Mouse (Mus musculus) layer of hippocampus, adult 11-12 months (tissue): ENCODE results near the gene Slco4a1.

Experiments
- DNase-seq: peaks from one replicate; pipeline ENCODE4 v3.0.0; 2022; ENCODE audit warnings: low spot score

Slco4a1 gene

GRCm38 (mm10) chr2:180444957-180445785 lies 10.9 kb upstream of the Slco4a1 start:
- DNase-seq = no peak

- no peak for DNase-seq
Observed at GRCm38 (mm10) chr2:180445962-180446361, 10.1 kb upstream of the Slco4a1 start.

DNA sequence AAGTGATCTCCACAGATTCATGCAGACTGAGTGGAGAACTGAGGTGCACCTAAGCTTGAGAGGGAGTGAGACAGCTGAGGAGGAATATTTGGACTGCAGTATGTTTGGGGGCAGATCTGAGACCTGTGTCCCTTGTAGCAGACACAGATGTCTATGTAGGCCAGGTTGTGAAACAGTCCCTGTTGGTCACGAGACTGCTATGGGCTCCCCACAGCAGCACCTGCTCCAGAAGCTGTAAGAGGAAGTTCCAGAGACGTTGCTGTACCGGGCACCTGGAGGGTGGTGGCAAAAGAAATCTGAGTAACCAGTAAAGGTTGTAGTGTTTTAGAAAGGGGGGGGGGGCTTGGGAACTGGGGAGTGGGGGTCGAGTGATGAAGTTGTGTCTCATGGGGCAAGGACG lies 7.0 kb upstream of the Slco4a1 start:
- no peak for DNase-seq

- no peak for DNase-seq
Observed at GRCm38 (mm10) chr2:180450529-180450928, 5.5 kb upstream of the Slco4a1 start.

DNA sequence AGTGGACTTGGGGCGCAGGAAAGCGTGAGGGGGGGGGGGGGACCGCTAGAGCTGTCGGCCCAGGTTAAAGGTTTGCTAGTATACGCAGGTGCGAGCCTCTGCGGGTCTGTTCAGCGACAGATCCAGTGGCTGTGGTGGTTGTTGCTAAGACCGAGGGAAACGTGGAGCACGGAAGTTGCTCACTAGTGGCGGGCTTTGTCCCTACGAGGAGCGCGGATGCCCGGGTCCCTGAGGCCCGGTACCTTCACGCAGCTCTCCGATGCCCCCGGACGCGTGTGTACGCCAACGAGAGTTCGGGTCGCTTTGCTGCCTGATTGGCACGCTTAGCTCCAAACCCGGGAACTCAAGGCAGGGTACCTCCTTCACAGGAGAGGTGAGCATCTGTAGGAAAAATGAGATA lies 660 bp downstream of the Slco4a1 start:
- no peak for DNase-seq

GRCm38 (mm10) chr2:180457680-180458079 lies 1.6 kb downstream of the Slco4a1 start:
- DNase-seq = no peak

DNA sequence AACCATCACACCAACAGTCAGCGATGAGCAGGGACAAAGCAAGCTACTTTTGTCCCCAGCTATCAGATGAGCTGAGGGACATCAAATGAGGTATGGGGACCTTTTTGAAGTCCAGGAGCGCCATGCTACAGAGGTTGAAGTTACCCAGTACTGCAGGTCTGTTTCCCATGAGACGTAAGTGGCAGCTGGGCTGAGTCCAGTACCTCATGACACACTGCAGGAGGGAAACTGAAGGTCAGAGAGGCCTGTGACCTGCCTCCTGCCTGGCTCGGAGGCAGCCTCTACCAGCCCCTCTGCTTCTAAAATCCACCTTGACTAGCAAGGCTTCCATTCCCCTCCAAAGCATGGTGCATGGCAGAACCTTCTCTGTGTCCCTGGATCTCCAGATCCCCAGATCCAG lies 3.4 kb downstream of the Slco4a1 start:
- no peak for DNase-seq

DNA sequence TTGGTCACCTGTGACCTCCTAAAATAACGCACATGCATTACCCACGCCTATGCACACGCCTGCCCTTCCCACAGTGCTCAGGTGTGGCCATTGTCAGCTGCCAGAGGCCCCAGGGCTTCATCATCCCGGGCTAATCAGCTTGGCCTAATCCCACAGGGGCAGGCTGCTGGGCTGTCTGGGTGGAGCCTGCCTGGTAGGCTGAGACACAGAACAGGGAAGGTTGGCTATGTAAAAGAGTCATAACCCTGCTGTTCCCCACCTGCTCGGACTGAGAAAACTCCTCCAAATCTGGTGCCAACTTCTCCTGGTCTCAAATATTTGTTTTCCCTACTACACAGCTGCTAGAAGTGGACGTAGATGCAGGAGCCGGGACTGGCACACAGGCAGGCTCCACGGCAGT lies 4.8 kb downstream of the Slco4a1 start:
- DNase-seq = no peak

DNA sequence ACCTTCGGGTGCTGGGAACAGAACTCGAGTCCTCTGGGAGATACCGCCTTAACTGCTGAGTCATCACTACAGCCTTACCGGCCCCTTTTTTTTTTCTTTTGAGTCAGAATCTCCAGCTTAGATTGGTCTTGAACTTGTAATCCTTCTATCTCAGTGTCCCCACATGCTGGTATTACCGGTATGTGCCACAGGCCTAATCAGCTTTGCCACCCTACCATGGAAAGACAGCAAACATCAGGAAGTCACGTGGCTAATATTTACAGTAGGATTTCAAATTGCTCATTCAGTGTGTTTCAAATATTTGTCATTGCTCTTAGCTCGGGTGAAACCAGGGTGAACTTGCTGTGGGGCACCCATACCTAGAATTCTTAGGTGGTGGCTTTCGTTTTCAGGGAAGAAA lies 6.5 kb downstream of the Slco4a1 start:
- DNase-seq = no peak

- no peak for DNase-seq
Observed at GRCm38 (mm10) chr2:180466505-180466904, 10.5 kb downstream of the Slco4a1 start.

GRCm38 (mm10) chr2:180468871-180469270 lies 12.8 kb downstream of the Slco4a1 start:
- no peak for DNase-seq

DNA sequence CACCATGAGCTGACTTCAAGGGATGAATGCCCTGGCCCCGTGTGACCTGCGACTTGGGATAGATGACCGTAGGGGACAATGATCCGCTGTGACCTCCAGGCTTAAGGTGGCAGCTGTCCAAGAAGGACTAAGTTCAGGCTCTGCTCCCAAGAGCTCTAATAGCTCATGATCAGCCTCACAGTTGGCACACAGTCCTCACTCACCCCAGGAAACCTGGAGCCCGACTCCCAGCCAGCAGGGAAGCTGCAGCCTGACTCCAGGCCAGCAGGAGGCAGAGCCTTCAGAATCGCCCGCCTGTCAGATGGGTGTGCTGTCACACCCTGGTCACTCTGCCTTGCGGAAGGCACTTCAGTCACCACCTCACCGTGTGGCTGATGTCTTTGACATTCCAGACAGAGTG lies 13.7 kb downstream of the Slco4a1 start:
- DNase-seq = no peak

- DNase-seq = no peak
Observed at GRCm38 (mm10) chr2:180472306-180473079, 16.4 kb downstream of the Slco4a1 start.

- DNase-seq = peak; percentile 83
Observed at GRCm38 (mm10) chr2:180473080-180473440, 17.0 kb downstream of the Slco4a1 start.

DNA sequence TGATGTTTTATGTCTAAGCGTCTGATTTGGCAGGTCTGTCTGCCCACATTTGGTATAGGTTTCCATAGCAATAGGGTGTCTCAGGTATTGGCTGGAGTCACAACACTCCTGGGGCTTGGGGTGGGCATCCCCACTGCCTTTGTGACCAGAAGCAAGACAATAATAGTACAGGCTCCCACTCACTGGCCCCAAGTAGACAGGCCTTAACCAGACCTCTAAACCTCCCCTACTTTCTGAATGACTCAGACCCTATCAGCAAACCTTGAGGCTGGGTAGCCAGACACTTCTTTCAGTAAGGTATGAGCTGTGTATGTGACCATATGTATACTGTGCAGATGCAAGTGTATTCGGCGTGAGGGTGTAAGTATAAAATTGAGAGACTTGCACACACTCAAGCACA lies 18.8 kb downstream of the Slco4a1 start:
- DNase-seq = no peak

DNA sequence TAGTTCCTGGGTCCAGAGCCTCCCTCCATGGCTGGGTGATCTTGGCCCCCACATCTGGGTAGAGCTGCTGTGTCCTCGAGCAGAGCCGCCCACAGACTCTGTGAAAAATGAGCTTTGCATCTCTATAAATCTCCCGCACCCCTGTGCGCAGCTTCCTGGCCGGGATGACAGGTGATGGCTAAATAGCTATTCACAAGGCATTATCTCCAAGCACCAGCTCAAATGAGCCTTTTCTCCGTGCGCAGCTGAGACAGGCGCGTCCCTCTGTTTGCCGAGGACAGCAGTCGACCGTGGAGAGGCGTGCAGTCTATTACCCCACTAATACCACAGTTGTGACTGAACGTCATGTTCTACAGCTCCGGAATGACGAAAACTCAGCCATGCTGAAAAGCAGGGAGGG lies 26.2 kb downstream of the Slco4a1 start:
- DNase-seq = no peak

DNA sequence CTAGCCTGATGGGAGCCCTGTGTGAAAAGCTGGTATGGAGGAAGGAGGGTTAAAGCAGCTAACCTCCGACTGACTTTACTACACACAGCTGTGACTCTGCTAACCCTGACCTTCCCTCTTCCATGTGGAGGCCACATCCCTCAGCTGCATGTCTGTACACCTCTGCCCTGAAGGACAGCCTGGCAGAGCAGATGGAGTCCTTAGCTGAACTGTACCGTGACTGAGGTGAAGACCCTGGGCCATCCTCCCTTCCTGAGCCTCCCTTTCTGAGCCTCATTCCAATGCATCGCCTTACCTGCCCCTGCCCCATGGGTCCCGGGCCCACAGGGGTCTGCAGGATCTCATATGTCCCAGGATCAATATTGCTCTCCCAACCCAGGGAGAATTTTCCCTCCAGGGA lies 28.8 kb downstream of the Slco4a1 start:
- no peak for DNase-seq

GRCm38 (mm10) chr2:180485306-180485705 lies 29.3 kb downstream of the Slco4a1 start:
- no peak for DNase-seq

- DNase-seq = peak; percentile 36
Observed at GRCm38 (mm10) chr2:180488210-180488751, 32.2 kb downstream of the Slco4a1 start.

DNA sequence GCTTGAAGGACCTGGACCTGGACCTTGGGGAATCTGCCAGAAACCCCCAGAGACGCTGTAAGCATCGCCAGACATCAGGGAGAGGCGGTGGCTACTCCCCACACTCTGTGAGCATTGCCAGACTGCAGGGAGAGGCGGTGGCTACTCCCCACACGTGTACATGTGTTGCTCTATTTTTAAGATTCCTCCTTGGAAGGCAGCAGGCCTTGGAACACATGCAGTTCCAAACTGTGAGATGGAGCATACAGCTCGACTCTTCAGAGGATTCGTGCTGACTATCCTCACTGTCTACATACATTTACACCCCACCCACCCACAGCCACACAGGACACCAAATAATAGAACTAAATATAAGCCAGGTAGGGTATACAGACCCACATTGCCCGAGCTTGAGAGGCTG lies 39.9 kb downstream of the Slco4a1 start:
- peak; percentile 28 for DNase-seq

GRCm38 (mm10) chr2:180499741-180500140 lies 43.7 kb downstream of the Slco4a1 start, which contains the start of gene Ntsr1:
Gene Ntsr1 (plus strand): TSS chr2:180499976.
- DNase-seq = peak; percentile 27

DNA sequence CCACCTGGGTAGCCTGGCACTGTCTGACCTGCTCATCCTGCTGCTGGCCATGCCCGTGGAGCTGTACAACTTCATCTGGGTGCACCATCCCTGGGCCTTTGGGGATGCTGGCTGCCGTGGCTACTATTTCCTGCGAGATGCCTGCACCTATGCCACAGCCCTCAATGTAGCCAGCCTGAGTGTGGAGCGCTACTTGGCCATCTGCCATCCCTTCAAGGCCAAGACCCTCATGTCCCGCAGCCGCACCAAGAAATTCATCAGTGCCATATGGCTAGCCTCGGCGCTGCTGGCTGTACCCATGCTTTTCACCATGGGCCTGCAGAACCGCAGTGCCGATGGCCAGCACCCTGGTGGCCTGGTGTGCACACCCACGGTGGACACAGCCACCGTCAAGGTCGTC lies 44.7 kb downstream of the Slco4a1 start:
- DNase-seq = no peak
